Mouse (Mus musculus) CH12.LX (cell line): ENCODE measurements around the gene Zdhhc13.

Experiments
- BHLHE40 ChIP-seq: IDR thresholded peaks from 2 replicates; pipeline ENCODE4 v1.6.1; 2011; ENCODE audit warnings: mild to moderate bottlenecking, low read depth, low read length, improper control_type of control experiment
- CTCF ChIP-seq, 2 experiments: IDR thresholded peaks in 1 of 2; conservative IDR thresholded peaks in 1 of 2; 2 replicates each; pipeline ENCODE4 v1.5.1; 2011 to 2012; ENCODE audit warnings: low read depth in 2 of 2, low read length in 2 of 2, improper control_type of control experiment in 1 of 2, inconsistent platforms in 1 of 2, mild to moderate bottlenecking in 1 of 2, moderate library complexity in 1 of 2
- EP300 ChIP-seq: IDR thresholded peaks from 2 replicates; pipeline ENCODE4 v1.6.1; 2011; ENCODE audit warnings: low read length, improper control_type of control experiment
- JUND ChIP-seq: conservative IDR thresholded peaks from 2 replicates; pipeline ENCODE4 v1.6.1; 2011; ENCODE audit warnings: low read depth, low read length, improper control_type of control experiment
- KAT2A ChIP-seq: IDR thresholded peaks from 2 replicates; pipeline ENCODE4 v1.6.1; 2012; ENCODE audit warnings: low read length, improper control_type of control experiment, inconsistent platforms; ENCODE audit not compliant: insufficient replicate concordance
- MAFK ChIP-seq: IDR thresholded peaks from 2 replicates; pipeline ENCODE4 v1.6.1; 2011; ENCODE audit warnings: low read length, improper control_type of control experiment; ENCODE audit not compliant: insufficient replicate concordance
- POLR2A ChIP-seq: IDR thresholded peaks from 2 replicates; pipeline ENCODE4 v1.6.1; 2011; ENCODE audit warnings: low read depth, mild to moderate bottlenecking, improper control_type of control experiment, low read length
- RAD21 ChIP-seq: IDR thresholded peaks from 2 replicates; pipeline ENCODE4 v1.6.1; 2011; ENCODE audit warnings: low read depth, mild to moderate bottlenecking, low read length, improper control_type of control experiment, moderate library complexity
- UBTF ChIP-seq: IDR thresholded peaks from 2 replicates; pipeline ENCODE4 v1.6.1; 2012; ENCODE audit warnings: low read depth, mild to moderate bottlenecking, inconsistent platforms, low read length, improper control_type of control experiment, moderate library complexity
- ZC3H11A ChIP-seq: IDR thresholded peaks from 2 replicates; pipeline ENCODE4 v1.6.1; 2012; ENCODE audit warnings: low read depth, mild to moderate bottlenecking, inconsistent platforms, low read length, improper control_type of control experiment

- no peak for TF ChIP-seq CTCF (conservative IDR thresholded peaks at IDR 0.05 in 1 of 2, IDR thresholded peaks at IDR 0.05 in 1 of 2; ENCODE audit: low read depth in 2 of 2, low read length in 2 of 2)
- TF ChIP-seq UBTF: no peak
- no peak for TF ChIP-seq JUND
- TF ChIP-seq BHLHE40: no peak
- no peak for TF ChIP-seq RAD21
- no peak for TF ChIP-seq MAFK
- TF ChIP-seq EP300: no peak
- no peak for TF ChIP-seq POLR2A
- no peak for TF ChIP-seq KAT2A
- no peak for TF ChIP-seq ZC3H11A
Measured at GRCm38 (mm10) chr7:48842353-48842752, 53.5 kb downstream of the Zdhhc13 start.
